19 mouse cellular contexts compared by ENCODE assay signal in genomic region chr15:99903227-99903626, GRCm38 (mm10). TPM values are rescaled to one million over a fixed set of nuclear protein-coding genes. Genes with fewer than 3 reads are reported as not detected.
DNase-seq lines count a peak whose midpoint lies in the region; ATAC-seq and TF ChIP-seq lines count a peak whose summit lies in the region.
"Had no signal": no experiment of that assay in that cellular context is flagged by ENCODE, and none has a peak within 500 bp of the region (broad histone marks: within the 10 kb centered on the region; RNA-seq: fewer than 3 reads in every experiment).

No protein-coding gene starts in this region.

- H3K9ac ChIP-seq in intestine, postnatal 0 days (ENCODE audit: low read depth, low read length): no peak overlapping the region
- H3K9ac ChIP-seq in intestine, embryonic 16.5 days (ENCODE audit: low read depth, low read length): no peak overlapping the region
- H3K9ac ChIP-seq in neural tube, embryonic 14.5 days (replicated peaks; ENCODE audit: low read depth, low read length): 0 out of 2 replicates have a peak overlapping the region, but pooled peaks have one; percentile 21
- no peak overlapping the region for H3K9ac ChIP-seq in liver, embryonic 13.5 days
- H3K9ac ChIP-seq: embryonic facial prominence, embryonic 15.5 days; limb, embryonic 15.5 days; midbrain, embryonic 12.5 days had no signal

- H3K4me2 ChIP-seq in intestine, postnatal 0 days (replicated peaks; ENCODE audit: low read depth): peak overlapping the region; percentile 21; the same call in 1 of the 2 replicates
- H3K4me2 ChIP-seq in intestine, embryonic 16.5 days (ENCODE audit: low read depth, low read length): no peak overlapping the region
- no peak overlapping the region for H3K4me2 ChIP-seq in neural tube, embryonic 14.5 days (ENCODE audit: low read depth, low read length)
- H3K4me2 ChIP-seq in liver, embryonic 13.5 days: peak overlapping the region; percentile 21; the same call in 1 of the 2 replicates
- H3K4me2 ChIP-seq: embryonic facial prominence, embryonic 15.5 days; limb, embryonic 15.5 days; midbrain, embryonic 12.5 days had no signal

- no peaks in the 10 kb centered on the region for H3K27me3 ChIP-seq in intestine, postnatal 0 days (replicated peaks; ENCODE audit: control insufficient read depth, insufficient read depth, low read length)
- H3K27me3 ChIP-seq in intestine, embryonic 16.5 days (replicated peaks; ENCODE audit: control insufficient read depth, insufficient read depth, low read length): no peaks in the 10 kb centered on the region
- H3K27me3 ChIP-seq in neural tube, embryonic 14.5 days (ENCODE audit: control insufficient read depth, insufficient read depth, low read length): no peaks in the 10 kb centered on the region
- no peaks in the 10 kb centered on the region for H3K27me3 ChIP-seq in liver, embryonic 13.5 days
- H3K27me3 ChIP-seq: embryonic facial prominence, embryonic 15.5 days; limb, embryonic 15.5 days; midbrain, embryonic 12.5 days had no signal

- no peak overlapping the region for H3K4me3 ChIP-seq in intestine, postnatal 0 days (ENCODE audit: low read depth, low read length)
- H3K4me3 ChIP-seq in intestine, embryonic 16.5 days (ENCODE audit: low read length): no peak overlapping the region
- H3K4me3 ChIP-seq in neural tube, embryonic 14.5 days (ENCODE audit: low read depth, low read length): no peak overlapping the region
- H3K4me3 ChIP-seq in liver, embryonic 13.5 days (replicated peaks): peak overlapping the region; percentile 1; the same call in 1 of the 2 replicates
- H3K4me3 ChIP-seq: embryonic facial prominence, embryonic 15.5 days; heart, embryonic 10.5 days; hindbrain, embryonic 10.5 days; limb, embryonic 15.5 days; midbrain, embryonic 12.5 days had no signal

- no peaks in the 10 kb centered on the region for H3K4me1 ChIP-seq in intestine, postnatal 0 days (replicated peaks; ENCODE audit: control insufficient read depth, insufficient read depth, low read length)
- H3K4me1 ChIP-seq in intestine, embryonic 16.5 days (ENCODE audit: control insufficient read depth, insufficient read depth, low read length): peaks cover 4% of the 10 kb centered on the region; the same call in 1 of the 2 replicates
- no peaks in the 10 kb centered on the region for H3K4me1 ChIP-seq in neural tube, embryonic 14.5 days (ENCODE audit: control insufficient read depth, insufficient read depth, low read length)
- no peaks in the 10 kb centered on the region; the same call in 1 of the 2 replicates for H3K4me1 ChIP-seq in liver, embryonic 13.5 days (replicated peaks)
- H3K4me1 ChIP-seq: embryonic facial prominence, embryonic 15.5 days; heart, embryonic 10.5 days; hindbrain, embryonic 10.5 days had no signal

- DNase-seq in neural tube, embryonic 10.5 days (ENCODE audit: extremely low spot score, low spot score): no peak
- DNase-seq in liver, embryonic 13.5 days: no peak
- DNase-seq in lung, postnatal 10 days: no peak
- DNase-seq in heart, adult 11 months: no peak
- no peak for DNase-seq in cerebellum, adult 11 months
- DNase-seq: adrenal gland, postnatal 10 days; cerebellum, adult 9-11 months; lung, postnatal 14 days had no signal

- 68% methylated on average over 5 of the region's 5 CpGs for WGBS in intestine, postnatal 0 days
- 83% methylated on average over 5 of the region's 5 CpGs for WGBS in intestine, embryonic 16.5 days
- WGBS in neural tube, embryonic 14.5 days: 88% methylated on average over 5 of the region's 5 CpGs
- 68% methylated on average over 5 of the region's 5 CpGs for WGBS in liver, embryonic 13.5 days (ENCODE audit: insufficient replicate concordance)

- no peaks in the 10 kb centered on the region for H3K36me3 ChIP-seq in intestine, postnatal 0 days (ENCODE audit: control insufficient read depth, insufficient read depth)
- H3K36me3 ChIP-seq in intestine, embryonic 16.5 days (ENCODE audit: control insufficient read depth, insufficient read depth, low read length): no peaks in the 10 kb centered on the region
- H3K36me3 ChIP-seq in neural tube, embryonic 14.5 days (ENCODE audit: control insufficient read depth, insufficient read depth, low read length): no peaks in the 10 kb centered on the region
- no peaks in the 10 kb centered on the region for H3K36me3 ChIP-seq in liver, embryonic 13.5 days
- H3K36me3 ChIP-seq: embryonic facial prominence, embryonic 15.5 days; heart, embryonic 10.5 days; hindbrain, embryonic 10.5 days; limb, embryonic 15.5 days; midbrain, embryonic 12.5 days had no signal

- TF ChIP-seq CTCF in intestine, postnatal 0 days (IDR thresholded peaks at IDR 0.05; ENCODE audit: low read depth): no peak

- no peak overlapping the region for H3K27ac ChIP-seq in intestine, postnatal 0 days (ENCODE audit: low read depth, low read length)
- H3K27ac ChIP-seq in intestine, embryonic 16.5 days (ENCODE audit: low read length): no peak overlapping the region
- no peak overlapping the region for H3K27ac ChIP-seq in neural tube, embryonic 14.5 days (ENCODE audit: low read depth, low read length)
- H3K27ac ChIP-seq in liver, embryonic 13.5 days: peak overlapping the region; percentile 41
- H3K27ac ChIP-seq: embryonic facial prominence, embryonic 15.5 days; heart, embryonic 10.5 days; hindbrain, embryonic 10.5 days; hindbrain, postnatal 0 days; limb, embryonic 15.5 days; midbrain, embryonic 12.5 days; stomach, postnatal 0 days had no signal

- no peaks in the 10 kb centered on the region for H3K9me3 ChIP-seq in intestine, postnatal 0 days (ENCODE audit: control insufficient read depth)
- H3K9me3 ChIP-seq in intestine, embryonic 16.5 days (ENCODE audit: control insufficient read depth, low read length): no peaks in the 10 kb centered on the region
- H3K9me3 ChIP-seq in neural tube, embryonic 14.5 days (ENCODE audit: control insufficient read depth, low read length): no peaks in the 10 kb centered on the region
- no peaks in the 10 kb centered on the region for H3K9me3 ChIP-seq in liver, embryonic 13.5 days (replicated peaks)
- H3K9me3 ChIP-seq: embryonic facial prominence, embryonic 15.5 days; heart, embryonic 10.5 days; limb, embryonic 15.5 days; midbrain, embryonic 12.5 days had no signal

- no peak for ATAC-seq in intestine, postnatal 0 days
- no peak for ATAC-seq in intestine, embryonic 16.5 days
- no peak for ATAC-seq in neural tube, embryonic 14.5 days (ENCODE audit: low read depth)
- no peak for ATAC-seq in liver, embryonic 13.5 days (ENCODE audit: low read depth)
- ATAC-seq: forebrain, embryonic 14.5 days; hindbrain, postnatal 0 days had no signal

RNA-seq across cellular contexts. Expression of gene Lima1, which starts 28.0 kb away (rescaled TPM):
- polyA plus RNA-seq in intestine, postnatal 0 days (2015; fragmentation: Nextera tagmentation; extraction: Ambion mirVana): 64.3 and 78.9 TPM in 2 replicates
- polyA plus RNA-seq in intestine, embryonic 16.5 days (2015; fragmentation: Nextera tagmentation; extraction: Ambion mirVana): 105 and 112 TPM in 2 replicates
- polyA plus RNA-seq in neural tube, embryonic 14.5 days (2014; fragmentation: Nextera tagmentation; extraction: Ambion mirVana): 14.9 and 20.4 TPM in 2 replicates
- polyA plus RNA-seq in liver, embryonic 13.5 days (2015; fragmentation: Nextera tagmentation; extraction: Ambion mirVana): 7.8 and 12.0 TPM in 2 replicates

Comparison
In these comparisons a context has a peak if more than half of its experiments do, and no peak if none do; other contexts are left out.
1. H3K4me2 ChIP-seq: peak in intestine, postnatal 0 days (single experiment) and liver, embryonic 13.5 days (single experiment); none in intestine, embryonic 16.5 days (single experiment) and neural tube, embryonic 14.5 days (single experiment).